Mouse (Mus musculus): Measurements from ENCODE around the gene Rubcnl. TPM values are rescaled to one million over a fixed set of nuclear protein-coding genes. Genes with fewer than 3 reads are reported as not detected.

The Rubcnl gene
- polyA plus RNA-seq, 1 experiment, result not detected

GRCm38 (mm10) chr14:74983079-74983478 is 32.7 kb upstream of the Rubcnl start:
- Histone ChIP-seq H3K27me3 (ENCODE audit: control insufficient read depth, insufficient read depth, low read length, poor library complexity, severe bottlenecking) (no peaks in the 10 kb centered on the region), H3K4me3 (ENCODE audit: low read depth, low read length) (no peak overlapping the region), H3K9ac (ENCODE audit: low read depth, poor library complexity, severe bottlenecking) (no peak overlapping the region), H3K4me1 (ENCODE audit: control insufficient read depth, insufficient read depth, low read length) (no peaks in the 10 kb centered on the region), H3K9me3 (replicated peaks; ENCODE audit: control insufficient read depth, insufficient read depth, low read length, poor library complexity, severe bottlenecking) (no peaks in the 10 kb centered on the region), H3K27ac (ENCODE audit: insufficient read depth, low read length) (no peak overlapping the region), H3K36me3 (ENCODE audit: control insufficient read depth, insufficient read depth, low read length, poor library complexity, severe bottlenecking) (no peaks in the 10 kb centered on the region)
- TF ChIP-seq CTCF (IDR thresholded peaks at IDR 0.05; ENCODE audit: low read depth, low read length) (no peak), EP300 (IDR thresholded peaks at IDR 0.05; ENCODE audit: insufficient read depth, low read depth, low read length) (no peak), POLR2A (IDR thresholded peaks at IDR 0.05; ENCODE audit: insufficient read depth, low read length) (no peak)

GRCm38 (mm10) chr14:74984817-74985391 is 30.9 kb upstream of the Rubcnl start:
- Histone ChIP-seq H3K4me3 (ENCODE audit: low read depth, low read length) (no peak overlapping the region), H3K27ac (ENCODE audit: insufficient read depth, low read length) (no peak overlapping the region), H3K36me3 (ENCODE audit: control insufficient read depth, insufficient read depth, low read length, poor library complexity, severe bottlenecking) (no peaks in the 10 kb centered on the region), H3K9me3 (replicated peaks; ENCODE audit: control insufficient read depth, insufficient read depth, low read length, poor library complexity, severe bottlenecking) (no peaks in the 10 kb centered on the region), H3K9ac (ENCODE audit: low read depth, poor library complexity, severe bottlenecking) (no peak overlapping the region), H3K4me1 (ENCODE audit: control insufficient read depth, insufficient read depth, low read length) (no peaks in the 10 kb centered on the region), H3K27me3 (ENCODE audit: control insufficient read depth, insufficient read depth, low read length, poor library complexity, severe bottlenecking) (no peaks in the 10 kb centered on the region)
- no peak for TF ChIP-seq EP300 (IDR thresholded peaks at IDR 0.05; ENCODE audit: insufficient read depth, low read depth, low read length)
- TF ChIP-seq CTCF (IDR thresholded peaks at IDR 0.05; ENCODE audit: low read depth, low read length), result no peak
- no peak for TF ChIP-seq POLR2A (IDR thresholded peaks at IDR 0.05; ENCODE audit: insufficient read depth, low read length)

GRCm38 (mm10) chr14:74985658-74986057 is 30.2 kb upstream of the Rubcnl start:
- Histone ChIP-seq H3K27ac (ENCODE audit: insufficient read depth, low read length) (no peak overlapping the region), H3K36me3 (ENCODE audit: control insufficient read depth, insufficient read depth, low read length, poor library complexity, severe bottlenecking) (no peaks in the 10 kb centered on the region), H3K9me3 (replicated peaks; ENCODE audit: control insufficient read depth, insufficient read depth, low read length, poor library complexity, severe bottlenecking) (no peaks in the 10 kb centered on the region), H3K4me3 (ENCODE audit: low read depth, low read length) (no peak overlapping the region), H3K9ac (ENCODE audit: low read depth, poor library complexity, severe bottlenecking) (no peak overlapping the region), H3K4me1 (ENCODE audit: control insufficient read depth, insufficient read depth, low read length) (no peaks in the 10 kb centered on the region), H3K27me3 (ENCODE audit: control insufficient read depth, insufficient read depth, low read length, poor library complexity, severe bottlenecking) (no peaks in the 10 kb centered on the region)
- TF ChIP-seq EP300 (IDR thresholded peaks at IDR 0.05; ENCODE audit: insufficient read depth, low read depth, low read length), result no peak

GRCm38 (mm10) chr14:74986527-74986926 is 29.3 kb upstream of the Rubcnl start:
- no peaks in the 10 kb centered on the region for H3K4me1 ChIP-seq (ENCODE audit: control insufficient read depth, insufficient read depth, low read length)
- no peak overlapping the region for H3K4me3 ChIP-seq (ENCODE audit: low read depth, low read length)
- H3K9me3 ChIP-seq (replicated peaks; ENCODE audit: control insufficient read depth, insufficient read depth, low read length, poor library complexity, severe bottlenecking), result no peaks in the 10 kb centered on the region
- no peak overlapping the region for H3K27ac ChIP-seq (ENCODE audit: insufficient read depth, low read length)
- no peaks in the 10 kb centered on the region for H3K36me3 ChIP-seq (ENCODE audit: control insufficient read depth, insufficient read depth, low read length, poor library complexity, severe bottlenecking)
- no peaks in the 10 kb centered on the region for H3K27me3 ChIP-seq (ENCODE audit: control insufficient read depth, insufficient read depth, low read length, poor library complexity, severe bottlenecking)
- no peak overlapping the region for H3K9ac ChIP-seq (ENCODE audit: low read depth, poor library complexity, severe bottlenecking)
- TF ChIP-seq POLR2A (IDR thresholded peaks at IDR 0.05; ENCODE audit: insufficient read depth, low read length) (no peak), EP300 (IDR thresholded peaks at IDR 0.05; ENCODE audit: insufficient read depth, low read depth, low read length) (no peak), CTCF (IDR thresholded peaks at IDR 0.05; ENCODE audit: low read depth, low read length) (no peak)

- Histone ChIP-seq H3K27ac (ENCODE audit: insufficient read depth, low read length) (no peak overlapping the region), H3K4me1 (ENCODE audit: control insufficient read depth, insufficient read depth, low read length) (no peaks in the 10 kb centered on the region), H3K9me3 (replicated peaks; ENCODE audit: control insufficient read depth, insufficient read depth, low read length, poor library complexity, severe bottlenecking) (no peaks in the 10 kb centered on the region), H3K9ac (ENCODE audit: low read depth, poor library complexity, severe bottlenecking) (no peak overlapping the region), H3K27me3 (ENCODE audit: control insufficient read depth, insufficient read depth, low read length, poor library complexity, severe bottlenecking) (no peaks in the 10 kb centered on the region), H3K4me3 (ENCODE audit: low read depth, low read length) (no peak overlapping the region), H3K36me3 (ENCODE audit: control insufficient read depth, insufficient read depth, low read length, poor library complexity, severe bottlenecking) (no peaks in the 10 kb centered on the region)
- TF ChIP-seq POLR2A (IDR thresholded peaks at IDR 0.05; ENCODE audit: insufficient read depth, low read length), result no peak
- no peak for TF ChIP-seq EP300 (IDR thresholded peaks at IDR 0.05; ENCODE audit: insufficient read depth, low read depth, low read length)
- TF ChIP-seq CTCF (IDR thresholded peaks at IDR 0.05; ENCODE audit: low read depth, low read length), result no peak
Observed at GRCm38 (mm10) chr14:74989322-74989721, 26.5 kb upstream of the Rubcnl start.

- Histone ChIP-seq H3K27me3 (ENCODE audit: control insufficient read depth, insufficient read depth, low read length, poor library complexity, severe bottlenecking) (no peaks in the 10 kb centered on the region), H3K4me1 (ENCODE audit: control insufficient read depth, insufficient read depth, low read length) (no peaks in the 10 kb centered on the region), H3K4me3 (ENCODE audit: low read depth, low read length) (no peak overlapping the region), H3K27ac (ENCODE audit: insufficient read depth, low read length) (no peak overlapping the region), H3K9ac (ENCODE audit: low read depth, poor library complexity, severe bottlenecking) (no peak overlapping the region), H3K9me3 (replicated peaks; ENCODE audit: control insufficient read depth, insufficient read depth, low read length, poor library complexity, severe bottlenecking) (no peaks in the 10 kb centered on the region), H3K36me3 (ENCODE audit: control insufficient read depth, insufficient read depth, low read length, poor library complexity, severe bottlenecking) (no peaks in the 10 kb centered on the region)
- TF ChIP-seq CTCF (IDR thresholded peaks at IDR 0.05; ENCODE audit: low read depth, low read length), result no peak
- no peak for TF ChIP-seq POLR2A (IDR thresholded peaks at IDR 0.05; ENCODE audit: insufficient read depth, low read length)
- TF ChIP-seq EP300 (IDR thresholded peaks at IDR 0.05; ENCODE audit: insufficient read depth, low read depth, low read length), result no peak
Observed at GRCm38 (mm10) chr14:74989909-74990308, 25.9 kb upstream of the Rubcnl start.
